In the genomic region with DNA sequence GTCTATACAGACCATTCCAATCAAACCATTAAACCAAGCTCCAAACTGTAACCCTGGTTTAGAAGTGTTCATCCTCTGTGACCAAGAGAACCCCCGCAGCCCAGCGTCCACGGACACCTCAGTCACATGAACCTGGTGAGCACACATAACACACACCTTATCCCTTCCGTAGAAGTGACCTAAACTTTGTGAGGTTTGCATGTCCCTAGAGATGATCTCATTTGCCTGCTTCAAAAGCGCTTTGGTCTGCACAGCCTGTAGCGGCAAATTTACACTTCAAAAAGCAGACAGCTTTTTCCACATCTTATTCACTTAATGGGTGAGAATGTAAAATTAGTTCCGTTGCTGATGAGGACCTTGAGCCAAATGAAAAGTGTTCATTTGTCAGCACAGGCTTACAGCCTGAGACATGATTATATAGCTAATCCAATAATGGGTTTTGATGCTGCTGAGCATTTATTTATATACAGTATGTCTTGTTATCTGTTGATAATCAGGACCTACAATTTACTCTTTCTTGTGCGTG, we compare ENCODE assay signal across 23 mouse cellular contexts.
A peak's percentile ranks its signal among the peaks of the same experiment; 100 is the strongest.
DNase-seq lines count a peak whose midpoint lies in the region; ATAC-seq and TF ChIP-seq lines count a peak whose summit lies in the region.
"Had no signal": no experiment of that assay in that cellular context is flagged by ENCODE, and none has a peak within 500 bp of the region (broad histone marks: within the 10 kb centered on the region; RNA-seq: fewer than 3 reads in every experiment).

No protein-coding gene starts in this region.

- no peak overlapping the region for H3K27ac ChIP-seq in forebrain, embryonic 14.5 days (ENCODE audit: low read depth, low read length)
- no peak overlapping the region for H3K27ac ChIP-seq in forebrain, postnatal 0 days (ENCODE audit: low read depth, low read length)
- no peak overlapping the region for H3K27ac ChIP-seq in midbrain, embryonic 12.5 days (replicated peaks)
- no peak overlapping the region for H3K27ac ChIP-seq in midbrain, embryonic 13.5 days
- H3K27ac ChIP-seq in midbrain, postnatal 0 days (ENCODE audit: low read depth, low read length): no peak overlapping the region
- no peak overlapping the region for H3K27ac ChIP-seq in embryonic facial prominence, embryonic 10.5 days (replicated peaks)
- H3K27ac ChIP-seq: embryonic facial prominence, embryonic 13.5 days; forebrain, embryonic 12.5 days; heart, adult 2 months; heart, embryonic 10.5 days; heart, embryonic 13.5 days; hindbrain, embryonic 12.5 days; hindbrain, embryonic 15.5 days had no signal

- no peaks in the 10 kb centered on the region for H3K9me3 ChIP-seq in forebrain, embryonic 14.5 days (replicated peaks; ENCODE audit: control insufficient read depth, low read length)
- no peaks in the 10 kb centered on the region for H3K9me3 ChIP-seq in forebrain, postnatal 0 days (ENCODE audit: low read length)
- no peaks in the 10 kb centered on the region for H3K9me3 ChIP-seq in midbrain, embryonic 12.5 days
- no peaks in the 10 kb centered on the region for H3K9me3 ChIP-seq in midbrain, embryonic 13.5 days
- H3K9me3 ChIP-seq in midbrain, postnatal 0 days (ENCODE audit: low read length): no peaks in the 10 kb centered on the region
- no peaks in the 10 kb centered on the region for H3K9me3 ChIP-seq in embryonic facial prominence, embryonic 10.5 days
- H3K9me3 ChIP-seq: embryonic facial prominence, embryonic 13.5 days; forebrain, embryonic 12.5 days; heart, embryonic 10.5 days; heart, embryonic 13.5 days; hindbrain, embryonic 12.5 days; hindbrain, embryonic 15.5 days had no signal

- no peak overlapping the region for H3K4me2 ChIP-seq in forebrain, embryonic 14.5 days (ENCODE audit: low read length)
- no peak overlapping the region for H3K4me2 ChIP-seq in forebrain, postnatal 0 days (ENCODE audit: low read depth)
- no peak overlapping the region for H3K4me2 ChIP-seq in midbrain, embryonic 12.5 days (replicated peaks)
- H3K4me2 ChIP-seq in midbrain, embryonic 13.5 days (replicated peaks): no peak overlapping the region
- no peak overlapping the region for H3K4me2 ChIP-seq in midbrain, postnatal 0 days (ENCODE audit: low read depth, low read length, poor library complexity, severe bottlenecking)
- H3K4me2 ChIP-seq: embryonic facial prominence, embryonic 13.5 days; forebrain, embryonic 12.5 days; heart, embryonic 13.5 days; hindbrain, embryonic 12.5 days; hindbrain, embryonic 15.5 days had no signal

- H3K36me3 ChIP-seq in forebrain, embryonic 14.5 days (ENCODE audit: control insufficient read depth, insufficient read depth, low read length): no peaks in the 10 kb centered on the region
- H3K36me3 ChIP-seq in forebrain, postnatal 0 days (ENCODE audit: insufficient read depth): no peaks in the 10 kb centered on the region
- no peaks in the 10 kb centered on the region for H3K36me3 ChIP-seq in midbrain, embryonic 12.5 days
- no peaks in the 10 kb centered on the region for H3K36me3 ChIP-seq in midbrain, embryonic 13.5 days
- H3K36me3 ChIP-seq in midbrain, postnatal 0 days (ENCODE audit: insufficient read depth, low read length): no peaks in the 10 kb centered on the region
- H3K36me3 ChIP-seq in embryonic facial prominence, embryonic 10.5 days (replicated peaks): no peaks in the 10 kb centered on the region
- H3K36me3 ChIP-seq: embryonic facial prominence, embryonic 13.5 days; forebrain, embryonic 12.5 days; heart, embryonic 10.5 days; heart, embryonic 13.5 days; hindbrain, embryonic 12.5 days; hindbrain, embryonic 15.5 days had no signal

- TF ChIP-seq CTCF in forebrain, postnatal 0 days (IDR thresholded peaks at IDR 0.05; ENCODE audit: low read depth): no peak
- TF ChIP-seq CTCF in midbrain, postnatal 0 days (IDR thresholded peaks at IDR 0.05): no peak

- 0 out of 2 replicates have a peak, but pooled peaks have one; percentile 30 for ATAC-seq in forebrain, embryonic 14.5 days
- no peak for ATAC-seq in forebrain, postnatal 0 days
- ATAC-seq in midbrain, embryonic 12.5 days (ENCODE audit: low FRiP score, low read depth): 0 out of 2 replicates have a peak, but pooled peaks have one; percentile 24
- no peak for ATAC-seq in midbrain, embryonic 13.5 days
- peak; percentile 64; the same call in 1 of the 2 replicates for ATAC-seq in midbrain, postnatal 0 days (ENCODE audit: low FRiP score)
- ATAC-seq: activated CD4-positive, CD25-positive, alpha-beta regulatory T cell, adult 4 months had no signal

- H3K4me3 ChIP-seq in forebrain, embryonic 14.5 days (ENCODE audit: low read depth, low read length): no peak overlapping the region
- H3K4me3 ChIP-seq in forebrain, postnatal 0 days (ENCODE audit: low read depth, low read length): no peak overlapping the region
- no peak overlapping the region for H3K4me3 ChIP-seq in midbrain, embryonic 12.5 days
- H3K4me3 ChIP-seq in midbrain, embryonic 13.5 days (replicated peaks): no peak overlapping the region
- H3K4me3 ChIP-seq in midbrain, postnatal 0 days (ENCODE audit: low read depth, low read length): no peak overlapping the region
- H3K4me3 ChIP-seq in embryonic facial prominence, embryonic 10.5 days: no peak overlapping the region
- H3K4me3 ChIP-seq: embryonic facial prominence, embryonic 13.5 days; erythroblast, embryonic 14.5 days; forebrain, embryonic 12.5 days; heart, adult 2 months; heart, embryonic 10.5 days; heart, embryonic 13.5 days; hindbrain, embryonic 12.5 days; hindbrain, embryonic 15.5 days had no signal

- no peaks in the 10 kb centered on the region; the same call in 1 of the 2 replicates for H3K4me1 ChIP-seq in forebrain, embryonic 14.5 days (ENCODE audit: control insufficient read depth, insufficient read depth, low read length)
- 0 out of 2 replicates have a peak, but pooled peaks cover 8% of the 10 kb centered on the region for H3K4me1 ChIP-seq in forebrain, postnatal 0 days (ENCODE audit: insufficient read depth)
- H3K4me1 ChIP-seq in midbrain, embryonic 12.5 days: peaks cover 4% of the 10 kb centered on the region
- peaks cover 1% of the 10 kb centered on the region for H3K4me1 ChIP-seq in midbrain, embryonic 13.5 days (replicated peaks)
- no peaks in the 10 kb centered on the region for H3K4me1 ChIP-seq in midbrain, postnatal 0 days (ENCODE audit: insufficient read depth, low read length)
- H3K4me1 ChIP-seq in embryonic facial prominence, embryonic 10.5 days: no peaks in the 10 kb centered on the region
- H3K4me1 ChIP-seq: embryonic facial prominence, embryonic 13.5 days; heart, embryonic 10.5 days; heart, embryonic 13.5 days had no signal

- DNase-seq in forebrain, embryonic 14.5 days (ENCODE audit: low spot score): no peak
- DNase-seq in forebrain, postnatal 0 days: no peak
- DNase-seq in midbrain, postnatal 0 days (ENCODE audit: low spot score): no peak
- no peak for DNase-seq in embryonic facial prominence, embryonic 10.5 days (ENCODE audit: low spot score)
- DNase-seq: adrenal gland, postnatal 10 days; adrenal gland, postnatal 36 days; cerebellum, adult 11 months; cerebellum, adult 2 months; cerebellum, adult 9-11 months; cerebellum, postnatal 25 days; gastrocnemius, postnatal 10 days; gastrocnemius, postnatal 36 days; heart, adult 2 months had no signal

- WGBS in forebrain, embryonic 14.5 days: 75% methylated on average over 8 of the region's 8 CpGs
- 67% methylated on average over 8 of the region's 8 CpGs for WGBS in forebrain, postnatal 0 days
- 86% methylated on average over 8 of the region's 8 CpGs for WGBS in midbrain, embryonic 12.5 days
- WGBS in midbrain, embryonic 13.5 days: 73% methylated on average over 8 of the region's 8 CpGs
- 48% methylated on average over 8 of the region's 8 CpGs for WGBS in midbrain, postnatal 0 days
- WGBS in embryonic facial prominence, embryonic 10.5 days: 95% methylated on average over 8 of the region's 8 CpGs

- no peak overlapping the region for H3K9ac ChIP-seq in forebrain, embryonic 14.5 days (ENCODE audit: low read length)
- no peak overlapping the region for H3K9ac ChIP-seq in forebrain, postnatal 0 days
- H3K9ac ChIP-seq in midbrain, embryonic 12.5 days (replicated peaks): no peak overlapping the region
- H3K9ac ChIP-seq in midbrain, embryonic 13.5 days (replicated peaks): no peak overlapping the region
- no peak overlapping the region for H3K9ac ChIP-seq in midbrain, postnatal 0 days (replicated peaks; ENCODE audit: low read length, poor library complexity, severe bottlenecking)
- H3K9ac ChIP-seq: embryonic facial prominence, embryonic 13.5 days; forebrain, embryonic 12.5 days; heart, embryonic 13.5 days; hindbrain, embryonic 12.5 days; hindbrain, embryonic 15.5 days had no signal

- H3K27me3 ChIP-seq in forebrain, embryonic 14.5 days (replicated peaks; ENCODE audit: control insufficient read depth, insufficient read depth, low read length): no peaks in the 10 kb centered on the region
- no peaks in the 10 kb centered on the region for H3K27me3 ChIP-seq in forebrain, postnatal 0 days (ENCODE audit: insufficient read depth, low read length)
- H3K27me3 ChIP-seq in midbrain, embryonic 12.5 days: no peaks in the 10 kb centered on the region
- H3K27me3 ChIP-seq in midbrain, embryonic 13.5 days: no peaks in the 10 kb centered on the region
- H3K27me3 ChIP-seq in midbrain, postnatal 0 days (ENCODE audit: insufficient read depth, low read length): no peaks in the 10 kb centered on the region
- no peaks in the 10 kb centered on the region for H3K27me3 ChIP-seq in embryonic facial prominence, embryonic 10.5 days (replicated peaks; ENCODE audit: low read depth, poor library complexity, severe bottlenecking)
- H3K27me3 ChIP-seq: embryonic facial prominence, embryonic 13.5 days; heart, embryonic 13.5 days; hindbrain, embryonic 12.5 days; hindbrain, embryonic 15.5 days had no signal

Comparison
In these comparisons a context has a peak if more than half of its experiments do, and no peak if none do; other contexts are left out.
1. ATAC-seq: peak in forebrain, embryonic 14.5 days (single experiment), midbrain, embryonic 12.5 days (single experiment) and midbrain, postnatal 0 days (single experiment); none in forebrain, postnatal 0 days (single experiment) and midbrain, embryonic 13.5 days (single experiment).